Mouse (Mus musculus) forebrain, embryonic 13.5 days (tissue): Measurements from ENCODE around the gene Ugt1a10. TPM values are rescaled to one million over a fixed set of nuclear protein-coding genes. Genes with fewer than 3 reads are reported as not detected.
"Not testable (repeated sequence)": the region's sequence is repeated elsewhere in the genome, so short reads cannot be mapped to it uniquely, and the experiment has no call there.

Experiments used
- ATAC-seq: fragments of 200-750 bp; cut with Nextera tagmentation; 2 replicates; pipeline ENCODE4 v1.8.0; 2017
- H3K27ac ChIP-seq: fragments of 300-500 bp; sonication (generic); 2 replicates; pipeline ENCODE4 v1.5.1; 2015; ENCODE audit warnings: inconsistent platforms, mild to moderate bottlenecking, moderate library complexity
- H3K27me3 ChIP-seq: fragments of 300-500 bp; sonication (generic); 2 replicates; pipeline ENCODE4 v1.6.1; 2015; ENCODE audit warnings: mild to moderate bottlenecking, inconsistent platforms
- H3K36me3 ChIP-seq: fragments of 300-500 bp; sonication (generic); 2 replicates; pipeline ENCODE4 v1.6.1; 2015; ENCODE audit warnings: mild to moderate bottlenecking, inconsistent platforms; ENCODE audit not compliant: poor library complexity, severe bottlenecking
- H3K4me1 ChIP-seq: fragments of 300-500 bp; sonication (generic); 2 replicates; pipeline ENCODE4 v1.6.1; 2015; ENCODE audit warnings: inconsistent platforms
- H3K4me2 ChIP-seq: fragments of 300-500 bp; sonication (generic); 2 replicates; pipeline ENCODE4 v1.6.1; 2015; ENCODE audit warnings: inconsistent platforms, mild to moderate bottlenecking, moderate library complexity
- H3K4me3 ChIP-seq: fragments of 300-500 bp; sonication (generic); 2 replicates; pipeline ENCODE4 v1.5.1; 2015; ENCODE audit warnings: mild to moderate bottlenecking, inconsistent platforms
- H3K9ac ChIP-seq: fragments of 300-500 bp; sonication (generic); 2 replicates; pipeline ENCODE4 v1.6.1; 2015; ENCODE audit warnings: mild to moderate bottlenecking, inconsistent platforms
- H3K9me3 ChIP-seq: fragments of 300-500 bp; sonication (generic); replicated peaks from 2 replicates; pipeline ENCODE4 v1.6.1; 2016; ENCODE audit warnings: inconsistent platforms
- WGBS: fragments of 180-500 bp; shearing (Covaris S2); methylation state at CpG from one replicate; pipeline ENCODE4 v1.1.7; 2015; 5-methylcytosine and 5-hydroxymethylcytosine counted together
- polyA plus RNA-seq: library from polyadenylated mRNA; unstranded; fragments of >200 nt; fragmentation: Nextera tagmentation; extraction: Ambion mirVana; gene quantifications from 2 replicates; pipeline ENCODE4 v1.2.1, GENCODE M21; 2015

Gene Ugt1a10
- polyA plus RNA-seq, 1 experiment from 2014 or later, result not detected

DNA sequence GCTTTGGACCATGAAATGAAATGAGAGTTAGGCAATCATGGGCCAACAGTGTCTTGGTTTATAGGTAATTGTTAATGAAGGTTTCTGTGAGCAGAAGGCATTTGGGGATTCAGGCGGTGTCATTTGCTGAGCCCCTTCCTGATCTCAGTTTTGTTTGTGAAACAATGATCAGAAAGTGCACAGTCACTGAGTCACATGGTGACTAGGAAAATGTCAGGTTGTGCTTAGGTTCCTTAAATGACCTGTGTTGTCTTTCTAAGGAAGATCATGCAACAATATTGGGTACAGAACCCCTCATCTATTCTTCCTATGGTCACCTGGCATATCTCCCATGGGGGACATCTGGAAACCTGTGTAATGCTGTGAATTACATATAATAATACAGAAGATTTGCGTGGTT is 7.8 kb upstream of the Ugt1a10 start:
- not testable (repeated sequence) for ATAC-seq, H3K4me1 ChIP-seq, H3K27ac ChIP-seq, H3K27me3 ChIP-seq, H3K4me2 ChIP-seq, H3K9me3 ChIP-seq, H3K4me3 ChIP-seq, H3K9ac ChIP-seq, H3K36me3 ChIP-seq
- WGBS, result 85% methylated on average over 2 of the region's 2 CpGs

- H3K9ac ChIP-seq, H3K4me2 ChIP-seq, H3K27me3 ChIP-seq, H3K4me3 ChIP-seq, ATAC-seq, H3K27ac ChIP-seq, H3K36me3 ChIP-seq, H3K4me1 ChIP-seq, H3K9me3 ChIP-seq: not testable (repeated sequence)
- WGBS, result 29% methylated on average over 1 of the region's 2 CpGs
These were observed 11.4 kb downstream of the Ugt1a10 start for GRCm38 (mm10) chr1:88066472-88067102.

- Histone ChIP-seq H3K4me1 (no peaks in the 10 kb centered on the region), H3K4me3 (no peak within 1 kb of the TSS), H3K36me3 (no peaks in the 10 kb centered on the region), H3K4me2 (no peak within 1 kb of the TSS), H3K9ac (no peak within 1 kb of the TSS), H3K27me3 (no peaks in the 10 kb centered on the region), H3K9me3 (no peaks in the 10 kb centered on the region), H3K27ac (no peak within 1 kb of the TSS)
- 83% methylated on average over 2 of the region's 2 CpGs for WGBS
- ATAC-seq, result no peak
These were observed 15.3 kb downstream of the Ugt1a10 start, which contains the start of gene Ugt1a9 for GRCm38 (mm10) chr1:88070495-88070894. Gene Ugt1a9, plus strand, starts transcription at chr1:88070800.

DNA sequence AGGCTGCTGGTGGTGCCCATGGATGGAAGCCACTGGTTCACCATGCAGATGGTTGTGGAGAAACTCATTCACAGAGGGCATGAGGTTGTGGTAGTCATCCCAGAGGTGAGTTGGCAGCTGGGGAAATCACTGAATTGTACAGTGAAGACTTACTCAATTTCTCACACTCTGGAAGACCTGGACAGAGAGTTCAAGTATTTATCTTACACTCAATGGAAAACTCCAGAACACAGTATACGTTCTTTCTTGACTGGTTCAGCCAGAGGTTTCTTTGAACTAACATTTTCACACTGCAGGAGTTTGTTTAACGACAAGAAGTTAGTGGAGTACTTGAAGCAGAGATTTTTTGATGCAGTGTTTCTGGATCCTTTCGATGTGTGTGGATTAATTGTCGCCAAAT is 15.7 kb downstream of the Ugt1a10 start:
- 89% methylated on average over 4 of the region's 4 CpGs for WGBS
- no peaks in the 10 kb centered on the region for H3K27me3 ChIP-seq
- no peak overlapping the region for H3K4me2 ChIP-seq
- no peak overlapping the region for H3K9ac ChIP-seq
- no peaks in the 10 kb centered on the region for H3K9me3 ChIP-seq
- H3K4me1 ChIP-seq, result no peaks in the 10 kb centered on the region
- H3K4me3 ChIP-seq, result no peak overlapping the region
- H3K36me3 ChIP-seq, result no peaks in the 10 kb centered on the region
- H3K27ac ChIP-seq, result no peak overlapping the region
- no peak for ATAC-seq

DNA sequence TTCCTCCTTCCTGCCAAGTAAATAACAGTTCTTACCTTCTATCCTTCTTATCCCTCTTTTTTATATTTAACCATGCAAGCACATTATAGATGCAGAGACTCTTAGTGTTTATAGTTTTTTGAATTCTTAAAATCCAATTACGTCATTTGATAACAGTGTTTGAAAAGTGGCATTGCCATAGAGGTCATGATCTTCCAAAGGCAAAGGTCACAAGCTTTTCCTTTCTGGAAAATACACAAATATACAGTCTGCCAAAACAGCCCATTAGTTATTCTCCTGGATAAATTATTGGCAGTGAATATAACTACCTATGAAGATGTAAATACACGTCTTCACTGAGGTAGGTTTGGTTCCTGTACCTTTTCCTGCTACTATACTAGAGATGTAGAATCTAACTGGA is 19.3 kb downstream of the Ugt1a10 start:
- Histone ChIP-seq H3K4me3 (no peak overlapping the region), H3K9ac (no peak overlapping the region), H3K27me3 (no peaks in the 10 kb centered on the region), H3K4me2 (no peak overlapping the region), H3K36me3 (no peaks in the 10 kb centered on the region), H3K27ac (no peak overlapping the region), H3K4me1 (no peaks in the 10 kb centered on the region), H3K9me3 (no peaks in the 10 kb centered on the region)
- ATAC-seq, result no peak
- 95% methylated on average over 2 of the region's 2 CpGs for WGBS

GRCm38 (mm10) chr1:88077128-88077527 is 21.9 kb downstream of the Ugt1a10 start:
- H3K4me1 ChIP-seq, result no peaks in the 10 kb centered on the region
- no peaks in the 10 kb centered on the region for H3K9me3 ChIP-seq
- 85% methylated on average over 1 of the region's 1 CpGs for WGBS
- no peak for ATAC-seq
- no peak overlapping the region for H3K4me2 ChIP-seq
- no peaks in the 10 kb centered on the region for H3K36me3 ChIP-seq
- no peak overlapping the region for H3K27ac ChIP-seq
- no peaks in the 10 kb centered on the region for H3K27me3 ChIP-seq
- H3K4me3 ChIP-seq, result no peak overlapping the region
- no peak overlapping the region for H3K9ac ChIP-seq

DNA sequence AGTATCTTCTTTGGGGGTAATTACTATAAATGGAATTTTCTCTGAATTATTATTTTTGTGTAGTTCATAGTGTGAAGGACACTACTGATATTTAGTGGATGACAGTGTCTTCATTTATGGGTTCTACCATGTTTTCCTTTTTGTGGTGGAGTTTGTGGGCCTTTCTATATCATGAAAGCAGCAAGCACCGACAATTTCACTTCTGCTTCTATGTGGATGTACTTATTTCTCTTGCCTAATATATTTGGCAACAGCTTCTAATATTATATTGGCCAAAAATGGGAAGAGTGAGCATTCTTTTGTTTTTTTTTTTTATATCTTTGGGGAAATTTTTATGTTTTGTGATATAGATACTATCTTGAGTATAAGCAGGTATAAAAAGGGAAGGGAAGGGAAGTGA is 26.5 kb downstream of the Ugt1a10 start:
- no peaks in the 10 kb centered on the region for H3K36me3 ChIP-seq
- H3K27ac ChIP-seq, result no peak overlapping the region
- ATAC-seq, result no peak
- no peaks in the 10 kb centered on the region for H3K4me1 ChIP-seq
- H3K4me2 ChIP-seq, result no peak overlapping the region
- H3K9me3 ChIP-seq, result no peaks in the 10 kb centered on the region
- no peak overlapping the region for H3K9ac ChIP-seq
- no peak overlapping the region for H3K4me3 ChIP-seq
- 96% methylated on average over 1 of the region's 1 CpGs for WGBS
- H3K27me3 ChIP-seq, result no peaks in the 10 kb centered on the region

DNA sequence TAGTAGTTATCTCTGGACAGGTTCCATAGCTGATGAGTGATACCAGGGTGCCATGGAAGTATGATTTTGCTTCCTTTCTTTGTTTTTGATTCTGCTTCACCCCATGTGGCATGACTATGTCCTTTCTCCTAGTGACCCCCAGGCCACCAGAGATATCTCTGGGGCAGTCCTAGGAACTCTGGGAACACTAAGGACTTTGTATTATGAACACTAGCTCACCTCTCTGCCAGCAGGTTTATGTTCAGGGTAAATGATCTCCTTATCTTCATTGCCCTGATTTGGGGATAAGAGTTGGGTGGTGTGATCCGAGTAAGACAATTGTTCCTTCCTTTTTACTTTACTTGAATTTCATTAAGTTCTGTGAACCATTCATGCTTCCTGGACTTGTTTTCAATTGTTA is 30.9 kb downstream of the Ugt1a10 start:
- Histone ChIP-seq H3K4me1 (no peaks in the 10 kb centered on the region), H3K27me3 (no peaks in the 10 kb centered on the region), H3K9me3 (no peaks in the 10 kb centered on the region), H3K27ac (no peak overlapping the region), H3K9ac (no peak overlapping the region), H3K4me2 (no peak overlapping the region), H3K4me3 (no peak overlapping the region), H3K36me3 (no peaks in the 10 kb centered on the region)
- no peak for ATAC-seq
- WGBS, result 82% methylated on average over 1 of the region's 1 CpGs

- Histone ChIP-seq H3K27ac (no peak within 1 kb of the TSS), H3K9me3 (no peaks in the 10 kb centered on the region), H3K36me3 (no peaks in the 10 kb centered on the region), H3K4me1 (no peaks in the 10 kb centered on the region), H3K4me2 (no peak within 1 kb of the TSS), H3K4me3 (no peak within 1 kb of the TSS), H3K27me3 (no peaks in the 10 kb centered on the region), H3K9ac (no peak within 1 kb of the TSS)
- ATAC-seq, result no peak
- WGBS, result 83% methylated on average over 3 of the region's 3 CpGs
These were observed 32.3 kb downstream of the Ugt1a10 start, which contains the start of gene Ugt1a8 for GRCm38 (mm10) chr1:88087513-88087912. Gene Ugt1a8, plus strand, starts transcription at chr1:88087813.

- no peak overlapping the region for H3K27ac ChIP-seq
- H3K36me3 ChIP-seq, result no peaks in the 10 kb centered on the region
- H3K9me3 ChIP-seq, result no peaks in the 10 kb centered on the region
- no peak overlapping the region for H3K9ac ChIP-seq
- no peaks in the 10 kb centered on the region for H3K27me3 ChIP-seq
- H3K4me2 ChIP-seq, result no peak overlapping the region
- ATAC-seq, result no peak
- H3K4me3 ChIP-seq, result no peak overlapping the region
- no peaks in the 10 kb centered on the region for H3K4me1 ChIP-seq
These were observed 37.2 kb downstream of the Ugt1a10 start for GRCm38 (mm10) chr1:88092341-88092740.

GRCm38 (mm10) chr1:88094270-88094676 is 39.1 kb downstream of the Ugt1a10 start:
- H3K9me3 ChIP-seq, H3K27me3 ChIP-seq, H3K4me3 ChIP-seq, H3K36me3 ChIP-seq, H3K4me1 ChIP-seq, ATAC-seq, H3K27ac ChIP-seq, H3K9ac ChIP-seq, H3K4me2 ChIP-seq: not testable (repeated sequence)
- WGBS, result 89% methylated on average over 3 of the region's 3 CpGs

DNA sequence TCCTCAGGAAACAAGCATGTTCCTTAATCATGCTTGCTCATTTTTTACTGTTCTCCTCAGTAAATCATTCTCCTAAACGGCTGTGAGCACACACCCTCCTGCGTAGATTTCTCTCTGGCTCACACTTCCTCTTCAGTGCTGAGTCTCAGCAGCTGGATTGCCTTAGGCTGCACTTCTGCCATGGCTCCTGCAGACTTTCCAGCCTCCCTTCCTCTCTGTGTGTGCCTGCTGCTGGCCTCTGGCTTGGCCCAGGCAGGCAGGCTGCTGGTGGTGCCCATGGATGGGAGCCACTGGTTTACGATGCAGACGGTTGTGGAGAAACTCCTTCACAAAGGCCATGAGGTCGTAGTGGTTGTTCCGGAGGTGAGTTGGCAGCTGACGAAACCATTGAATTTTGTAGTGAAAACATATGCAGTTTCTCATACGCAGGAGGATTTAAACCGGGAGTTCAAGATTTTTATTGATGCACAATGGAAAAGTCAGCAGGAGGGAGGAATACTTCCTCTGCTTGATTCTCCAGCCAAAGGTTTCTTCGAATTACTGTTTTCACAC is 39.8 kb downstream of the Ugt1a10 start, which contains the start of gene Ugt1a7c:
TSS of gene Ugt1a7c (plus strand) at position 122 of the 552 bp plus-strand sequence.
- ATAC-seq, result no peak
- H3K9me3 ChIP-seq, result no peaks in the 10 kb centered on the region
- no peak within 1 kb of the TSS for H3K9ac ChIP-seq
- no peak within 1 kb of the TSS for H3K4me2 ChIP-seq
- no peaks in the 10 kb centered on the region for H3K4me1 ChIP-seq
- H3K27me3 ChIP-seq, result no peaks in the 10 kb centered on the region
- WGBS, result 72% methylated on average over 10 of the region's 10 CpGs
- H3K4me3 ChIP-seq, result no peak within 1 kb of the TSS
- no peak within 1 kb of the TSS for H3K27ac ChIP-seq
- no peaks in the 10 kb centered on the region for H3K36me3 ChIP-seq

DNA sequence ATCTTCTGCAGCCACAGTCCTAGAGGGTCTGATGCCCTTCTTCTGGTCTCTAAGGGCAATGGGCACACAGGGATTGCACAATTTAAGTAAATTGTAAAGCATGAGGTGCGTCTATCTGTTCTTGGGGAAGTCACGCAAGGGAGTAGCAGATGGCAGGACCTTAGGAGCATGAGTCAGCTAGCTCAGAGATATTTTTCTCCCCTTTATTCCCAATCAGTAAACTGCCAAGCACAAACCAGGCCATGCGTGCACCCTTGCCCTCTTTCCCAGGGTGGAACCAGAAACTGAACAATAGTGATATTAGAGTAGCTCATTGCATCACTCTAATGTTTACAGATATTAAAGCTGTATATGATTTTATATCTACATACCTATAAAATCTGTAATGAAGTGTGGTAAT is 43.4 kb downstream of the Ugt1a10 start:
- H3K4me3 ChIP-seq, H3K9ac ChIP-seq, H3K36me3 ChIP-seq, H3K27me3 ChIP-seq, ATAC-seq, H3K9me3 ChIP-seq, H3K27ac ChIP-seq, H3K4me2 ChIP-seq, H3K4me1 ChIP-seq: not testable (repeated sequence)
- WGBS, result 91% methylated on average over 3 of the region's 3 CpGs
